Mouse (Mus musculus) CH12.LX (cell line): ENCODE measurements around the gene Card9.

Experiments
- CHD1 ChIP-seq: IDR thresholded peaks from 2 replicates; pipeline ENCODE4 v1.6.1; 2012; ENCODE audit warnings: low read depth, low read length, improper control_type of control experiment, inconsistent platforms
- CTCF ChIP-seq, 2 experiments: IDR thresholded peaks in 1 of 2; conservative IDR thresholded peaks in 1 of 2; 2 replicates each; pipeline ENCODE4 v1.5.1; 2011 to 2012; ENCODE audit warnings: low read depth in 2 of 2, low read length in 2 of 2, improper control_type of control experiment in 1 of 2, inconsistent platforms in 1 of 2, mild to moderate bottlenecking in 1 of 2, moderate library complexity in 1 of 2
- ELF1 ChIP-seq: IDR thresholded peaks from 2 replicates; pipeline ENCODE4 v1.6.1; 2014; ENCODE audit warnings: low read depth, mild to moderate bottlenecking, inconsistent platforms, low read length, improper control_type of control experiment
- EP300 ChIP-seq: IDR thresholded peaks from 2 replicates; pipeline ENCODE4 v1.6.1; 2011; ENCODE audit warnings: low read length, improper control_type of control experiment
- MYC ChIP-seq: IDR thresholded peaks from 2 replicates; pipeline ENCODE4 v1.6.1; 2011; ENCODE audit warnings: low read depth, mild to moderate bottlenecking, improper control_type of control experiment, low read length
- POLR2A ChIP-seq: IDR thresholded peaks from 2 replicates; pipeline ENCODE4 v1.6.1; 2011; ENCODE audit warnings: low read depth, mild to moderate bottlenecking, improper control_type of control experiment, low read length
- POLR2AphosphoS2 ChIP-seq: IDR thresholded peaks from 2 replicates; pipeline ENCODE4 v1.6.1; 2011; ENCODE audit warnings: low read depth, low read length, improper control_type of control experiment
- RCOR1 ChIP-seq: conservative IDR thresholded peaks from 2 replicates; pipeline ENCODE4 v1.6.1; 2012; ENCODE audit warnings: low read depth, mild to moderate bottlenecking, inconsistent platforms, low read length, improper control_type of control experiment
- SMC3 ChIP-seq: IDR thresholded peaks from 2 replicates; pipeline ENCODE4 v1.6.1; 2011; ENCODE audit warnings: low read depth, low read length, improper control_type of control experiment
- USF1 ChIP-seq: IDR thresholded peaks from 2 replicates; pipeline ENCODE4 v1.6.1; 2014; ENCODE audit warnings: low read depth, mild to moderate bottlenecking, inconsistent platforms, low read length, improper control_type of control experiment

DNA sequence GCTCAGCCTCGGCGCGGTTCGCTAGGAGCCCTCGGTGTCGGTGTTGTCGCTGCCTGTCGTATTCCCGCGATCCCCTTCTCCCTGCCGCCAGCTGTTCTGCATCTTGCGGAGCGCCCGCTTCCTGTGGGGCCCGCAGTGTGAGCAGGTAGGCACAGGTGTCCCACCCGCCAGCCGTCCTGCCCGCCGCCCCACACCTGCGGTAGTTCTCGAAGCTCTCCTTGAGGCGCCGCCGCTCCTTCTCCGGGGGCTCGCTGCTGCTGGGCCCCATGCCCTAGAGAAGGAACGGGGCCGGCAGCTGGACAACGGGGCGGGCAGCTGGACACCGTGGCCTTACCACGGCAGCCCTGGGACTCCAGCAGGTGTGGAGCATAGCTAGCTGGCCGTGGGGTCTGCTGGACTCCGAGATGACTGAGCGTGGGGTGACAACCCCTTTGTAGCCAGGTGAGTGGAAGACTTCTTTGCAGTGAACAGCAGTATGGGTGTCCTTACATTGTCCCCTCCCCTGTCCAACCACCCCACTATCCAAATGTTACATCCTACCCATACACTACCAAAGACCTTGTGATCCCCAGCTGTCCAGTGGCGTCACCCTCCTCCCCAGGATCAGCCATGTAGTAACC lies 8.3 kb downstream of the Card9 start:
- TF ChIP-seq POLR2A = no peak
- TF ChIP-seq USF1 = no peak
- no peak for TF ChIP-seq CTCF (conservative IDR thresholded peaks at IDR 0.05 in 1 of 2, IDR thresholded peaks at IDR 0.05 in 1 of 2; ENCODE audit: low read depth in 2 of 2, low read length in 2 of 2)
- TF ChIP-seq POLR2AphosphoS2 = no peak
- TF ChIP-seq RCOR1 = no peak; the same call in 1 of the 2 replicates
- no peak for TF ChIP-seq SMC3
- TF ChIP-seq CHD1 = no peak
- TF ChIP-seq EP300 = no peak
- no peak for TF ChIP-seq ELF1
- no peak for TF ChIP-seq MYC
